Mouse (Mus musculus) liver, adult 10 weeks (tissue): ENCODE results near the gene 9930111J21Rik1. TPM values are rescaled to one million over a fixed set of nuclear protein-coding genes. Genes with fewer than 3 reads are reported as not detected.

Source experiments
- polyA plus RNA-seq: library from polyadenylated mRNA; stranded (reverse); fragments of 350-450 nt; fragmentation: Illumina TruSeq; extraction: RNeasy Lipid Tissue Mini Kit (QIAGEN cat#74804); gene quantifications from one replicate; pipeline ENCODE4 v1.2.3, GENCODE M21; 2014; ENCODE audit warnings: low read depth, low replicate concordance

The 9930111J21Rik1 gene
- polyA plus RNA-seq, result 0.29 TPM

DNA sequence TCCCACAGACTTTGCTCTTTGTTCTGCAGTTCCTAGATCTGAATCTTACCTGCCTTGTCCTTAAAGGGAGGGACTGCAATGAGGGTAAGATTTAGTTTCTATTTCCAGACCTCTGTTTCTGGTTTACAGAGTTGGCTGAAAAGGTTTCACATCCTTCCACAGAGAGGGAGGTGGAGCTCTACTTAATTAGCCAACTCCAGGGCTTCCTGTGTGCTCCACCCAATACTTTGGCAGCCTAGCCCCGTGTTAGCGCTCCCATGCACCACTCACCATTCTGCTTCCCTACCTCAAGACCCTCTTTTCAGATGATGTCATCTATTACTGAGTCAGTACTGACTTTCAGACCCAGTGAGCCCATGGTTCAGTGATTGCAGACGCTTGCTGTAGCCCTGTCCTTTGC is at the start of gene 9930111J21Rik1:
Gene 9930111J21Rik1 (minus strand): TSS at position 148 of the 400 bp plus-strand sequence.

DNA sequence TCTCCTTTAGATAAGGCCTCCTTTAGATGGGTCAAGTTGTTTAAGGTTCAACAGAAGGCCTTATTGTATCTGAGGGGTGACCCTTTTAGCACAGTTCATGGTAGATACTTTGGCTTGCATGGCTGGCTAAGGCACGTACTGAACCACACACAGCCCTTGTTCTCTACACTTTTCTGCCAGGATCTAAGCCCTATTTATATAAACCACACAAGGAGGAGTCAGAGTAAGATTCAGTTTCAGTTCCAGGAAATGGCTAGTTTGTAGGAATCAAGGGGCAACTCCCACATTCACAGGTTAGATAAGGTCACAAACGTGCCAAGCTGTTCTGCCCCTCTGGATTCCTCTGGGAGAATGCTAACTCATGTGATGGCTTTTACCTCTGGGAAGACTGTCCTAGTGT is 14.8 kb upstream of the 9930111J21Rik1 start, which contains the start of gene Tgtp1:
Gene Tgtp1 (minus strand): TSS at position 155 of the 400 bp plus-strand sequence.

DNA sequence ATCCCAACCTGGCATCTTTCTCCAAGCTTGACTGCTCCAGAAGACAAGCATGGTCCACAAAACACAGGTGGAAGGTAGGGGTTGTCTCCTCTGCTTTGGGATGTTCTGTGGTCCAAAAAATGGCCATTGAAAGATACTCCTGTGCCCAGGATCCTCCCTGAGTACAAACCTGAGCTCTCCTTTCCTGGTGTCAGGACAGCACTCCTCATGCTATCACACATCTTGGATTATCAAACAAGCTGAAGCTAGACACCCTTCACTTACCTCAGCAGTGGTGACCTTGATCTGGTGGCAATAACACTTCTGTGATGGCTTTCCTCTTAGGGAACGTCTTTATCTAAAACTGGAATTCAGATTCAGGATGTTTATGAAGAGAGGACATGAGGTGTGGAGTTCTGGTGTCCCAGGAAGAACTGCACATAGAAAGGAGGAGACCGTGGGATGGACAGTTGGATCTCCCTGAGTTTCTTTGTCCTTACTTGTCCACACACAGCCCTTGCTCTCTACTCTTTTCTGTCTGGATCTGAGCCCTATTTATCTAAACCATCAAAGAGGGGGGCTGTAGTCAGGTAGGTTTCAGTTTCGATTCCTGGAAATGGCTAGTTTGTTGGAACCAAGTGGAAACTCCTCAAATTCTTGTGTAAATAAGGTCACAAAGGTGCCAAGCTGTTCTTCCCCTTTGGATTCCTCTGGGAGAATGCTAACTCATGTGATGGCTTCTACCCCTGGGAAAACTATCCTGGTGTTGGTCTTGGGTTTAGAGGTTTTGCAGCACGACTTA is 12.7 kb upstream of the 9930111J21Rik1 start, which contains the start of gene Gm12185:
Gene Gm12185 (minus strand): TSS at position 487 of the 781 bp plus-strand sequence.

DNA sequence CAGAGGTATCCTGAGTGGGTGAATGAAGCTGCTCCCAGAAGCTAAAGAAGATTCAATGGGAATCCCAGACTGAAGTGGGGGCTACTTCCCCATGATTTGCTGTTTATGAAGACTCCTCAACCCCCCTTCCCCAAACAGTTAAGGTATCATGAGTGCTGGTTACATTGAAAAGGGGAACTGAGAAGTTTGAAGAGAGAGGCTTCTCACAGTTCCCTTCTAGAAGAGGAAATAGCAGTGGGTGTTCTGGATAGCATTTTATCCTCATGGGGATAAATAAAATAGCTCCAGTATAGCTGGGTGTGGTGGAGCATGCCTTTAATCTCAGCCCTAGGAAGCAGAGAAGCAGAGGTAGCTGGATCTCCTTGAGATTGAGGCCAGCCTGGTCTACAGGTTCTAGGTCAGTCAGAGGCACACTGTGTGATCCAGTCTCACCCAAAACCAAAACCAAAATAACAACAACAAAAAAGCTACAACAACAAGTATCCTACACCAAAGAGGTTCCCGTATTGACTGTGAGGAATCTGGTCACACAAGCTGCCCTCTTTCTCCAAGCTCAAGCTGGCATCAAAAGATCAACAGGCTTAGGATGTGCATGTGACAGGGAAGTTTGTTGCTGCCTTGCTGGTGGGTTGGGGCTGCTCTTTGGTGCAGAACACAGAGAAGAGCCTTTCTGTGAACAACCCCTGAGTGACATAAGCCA is 808 bp downstream of the 9930111J21Rik1 start, which contains the start of gene Olfr56:
Gene Olfr56 (plus strand): TSS at position 650 of the 700 bp plus-strand sequence.

GRCm38 (mm10) chr11:48946090-48946489 is 33.1 kb downstream of the 9930111J21Rik1 start, which contains the start of gene Psme2b:
Psme2b (minus strand) TSS chr11:48946190.

GRCm38 (mm10) chr11:48902021-48902420 is 77.2 kb downstream of the 9930111J21Rik1 start, which contains the start of gene Gm5431:
Gm5431 (minus strand) TSS chr11:48902214.

Other genes starting within 250 kb of the 9930111J21Rik1 start
- 73.3 TPM for gene Rack1, start 179.1 kb downstream of the 9930111J21Rik1 start, polyA plus RNA-seq
- 7.4 TPM for gene Trim41, start 162.0 kb downstream of the 9930111J21Rik1 start, polyA plus RNA-seq
- gene Trim7, start 153.3 kb downstream of the 9930111J21Rik1 start, polyA plus RNA-seq, result 6.3 TPM
- 2.9 TPM for gene Gm12184, start 152.7 kb downstream of the 9930111J21Rik1 start, polyA plus RNA-seq
- gene Irgm1, start 107.7 kb downstream of the 9930111J21Rik1 start, polyA plus RNA-seq, result 112 TPM
- 1.3 TPM for gene Gm5431, start 77.2 kb downstream of the 9930111J21Rik1 start, polyA plus RNA-seq
- gene Psme2b, start 33.2 kb downstream of the 9930111J21Rik1 start, polyA plus RNA-seq, result 1.6 TPM
- 0.79 TPM for gene Olfr56, start 509 bp downstream of the 9930111J21Rik1 start, polyA plus RNA-seq
- 0.13 TPM for gene Gm12185, start 12.8 kb upstream of the 9930111J21Rik1 start, polyA plus RNA-seq
- gene Tgtp1, start 14.8 kb upstream of the 9930111J21Rik1 start, polyA plus RNA-seq, result 18.7 TPM
- 3.9 TPM for gene 9930111J21Rik2, start 71.8 kb upstream of the 9930111J21Rik1 start, polyA plus RNA-seq
- 11.2 TPM for gene Tgtp2, start 84.8 kb upstream of the 9930111J21Rik1 start, polyA plus RNA-seq
- 51.2 TPM for gene Ifi47, start 97.2 kb upstream of the 9930111J21Rik1 start, polyA plus RNA-seq
- 0.19 TPM for gene Olfr1396, start 135.5 kb upstream of the 9930111J21Rik1 start, polyA plus RNA-seq
- not detected for gene Olfr1395, start 162.9 kb upstream of the 9930111J21Rik1 start, polyA plus RNA-seq
- not detected for gene Olfr1394, start 175.0 kb upstream of the 9930111J21Rik1 start, polyA plus RNA-seq
- 5.2 TPM for gene Btnl9, start 207.8 kb upstream of the 9930111J21Rik1 start, polyA plus RNA-seq
- gene Zfp62, start 223.9 kb upstream of the 9930111J21Rik1 start, polyA plus RNA-seq, result 38.5 TPM